Mouse (Mus musculus) c-Kit-negative CD71-positive TER-119-positive erythroid progenitor cells, embryonic 14.5 days (primary cell): ENCODE measurements around the gene Arhgdig.
"Not testable (repeated sequence)": the region's sequence is repeated elsewhere in the genome, so short reads cannot be mapped to it uniquely, and the experiment has no call there.

ENCODE experiments used
- DNase-seq: peaks from one replicate; pipeline ENCODE4 v3.0.0-alpha.2; 2013; ENCODE audit warnings: low read depth, low spot score

Gene Arhgdig

DNA sequence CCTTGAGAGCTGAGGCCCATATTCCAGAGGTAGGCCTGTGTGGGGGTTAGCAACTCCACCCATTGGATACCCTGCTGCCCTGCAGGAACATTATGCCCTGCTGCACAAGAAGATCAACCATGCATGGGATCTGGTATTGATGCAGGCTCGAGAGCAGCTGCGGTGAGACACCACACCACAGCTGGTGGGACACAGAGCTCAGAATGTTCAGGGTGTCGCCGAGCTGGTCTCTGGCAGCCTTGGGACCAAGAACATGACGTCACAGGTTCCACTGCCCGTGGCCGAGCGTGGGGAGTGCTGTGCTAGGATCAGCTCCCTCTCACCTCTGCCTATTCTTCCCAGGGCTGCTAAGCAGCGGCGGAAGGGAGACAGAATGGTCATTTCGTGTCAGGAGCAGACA is 2.8 kb downstream of the Arhgdig start:
- DNase-seq = no peak

DNA sequence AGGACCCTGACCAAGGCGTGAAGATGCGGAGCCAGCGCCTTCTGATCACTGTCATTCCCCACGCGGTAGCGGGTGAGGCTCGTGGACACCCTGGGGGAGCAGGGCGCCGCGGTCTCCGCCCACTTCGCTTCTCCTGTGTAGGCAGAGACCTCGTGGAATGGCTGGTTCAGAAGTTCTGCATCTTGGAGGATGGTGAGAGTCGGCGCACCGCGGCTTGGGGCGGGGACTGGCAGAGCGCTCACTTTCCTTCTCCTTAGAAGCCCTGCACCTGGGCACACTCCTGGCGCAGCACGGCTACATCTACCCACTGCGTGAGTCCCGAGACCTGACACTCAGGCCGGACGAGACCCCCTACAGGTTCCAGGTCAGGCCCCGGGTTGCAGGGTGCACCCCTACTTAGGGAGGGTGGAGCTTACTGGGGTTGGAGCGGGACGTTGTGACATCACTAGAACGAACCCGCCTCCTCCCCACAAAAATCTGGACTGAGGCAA is 4.2 kb downstream of the Arhgdig start:
- no peak for DNase-seq

DNA sequence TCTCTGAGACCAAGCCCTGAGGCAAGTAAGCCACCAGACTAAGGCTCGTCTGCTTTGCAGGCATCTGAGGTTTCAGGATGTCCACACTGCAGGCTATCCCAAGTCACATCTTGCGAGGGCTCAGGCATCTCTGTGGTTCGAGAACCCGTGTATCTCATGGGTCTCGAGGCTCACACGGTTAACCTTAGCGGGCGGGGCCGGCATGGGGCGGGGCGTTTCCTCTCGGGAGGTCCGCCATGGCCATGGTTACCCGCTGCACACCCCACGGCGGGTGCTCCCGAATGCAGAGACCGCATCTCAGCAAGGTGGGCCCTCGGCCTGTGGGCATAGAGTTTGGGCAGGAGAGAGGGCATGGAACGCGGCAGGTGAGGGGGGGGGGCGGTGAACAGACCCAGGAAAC is 4.8 kb downstream of the Arhgdig start, which contains the start of gene Rgs11:
Gene Rgs11, plus strand, starts transcription at position 215 of the 400 bp plus-strand sequence.
- DNase-seq = no peak

DNA sequence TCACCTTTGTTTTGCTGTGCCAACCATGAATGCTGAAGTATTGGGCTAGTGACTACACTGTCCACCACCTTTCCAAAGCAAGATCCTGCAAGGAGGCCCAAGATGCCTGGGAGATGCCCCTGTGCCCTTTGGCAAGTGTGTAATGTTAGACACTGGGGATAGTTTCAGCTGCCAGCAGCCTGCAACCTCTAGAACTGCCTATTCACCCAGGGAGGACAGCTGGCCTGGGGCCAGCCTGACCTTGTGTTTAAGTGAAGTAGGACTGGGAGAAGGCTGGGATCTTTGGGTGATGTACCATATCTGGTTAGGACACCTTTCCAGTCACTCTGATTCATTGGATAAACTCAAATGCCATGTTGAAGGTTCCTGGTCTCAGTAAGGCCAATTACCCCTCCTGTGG is 5.6 kb downstream of the Arhgdig start:
- DNase-seq = no peak

DNA sequence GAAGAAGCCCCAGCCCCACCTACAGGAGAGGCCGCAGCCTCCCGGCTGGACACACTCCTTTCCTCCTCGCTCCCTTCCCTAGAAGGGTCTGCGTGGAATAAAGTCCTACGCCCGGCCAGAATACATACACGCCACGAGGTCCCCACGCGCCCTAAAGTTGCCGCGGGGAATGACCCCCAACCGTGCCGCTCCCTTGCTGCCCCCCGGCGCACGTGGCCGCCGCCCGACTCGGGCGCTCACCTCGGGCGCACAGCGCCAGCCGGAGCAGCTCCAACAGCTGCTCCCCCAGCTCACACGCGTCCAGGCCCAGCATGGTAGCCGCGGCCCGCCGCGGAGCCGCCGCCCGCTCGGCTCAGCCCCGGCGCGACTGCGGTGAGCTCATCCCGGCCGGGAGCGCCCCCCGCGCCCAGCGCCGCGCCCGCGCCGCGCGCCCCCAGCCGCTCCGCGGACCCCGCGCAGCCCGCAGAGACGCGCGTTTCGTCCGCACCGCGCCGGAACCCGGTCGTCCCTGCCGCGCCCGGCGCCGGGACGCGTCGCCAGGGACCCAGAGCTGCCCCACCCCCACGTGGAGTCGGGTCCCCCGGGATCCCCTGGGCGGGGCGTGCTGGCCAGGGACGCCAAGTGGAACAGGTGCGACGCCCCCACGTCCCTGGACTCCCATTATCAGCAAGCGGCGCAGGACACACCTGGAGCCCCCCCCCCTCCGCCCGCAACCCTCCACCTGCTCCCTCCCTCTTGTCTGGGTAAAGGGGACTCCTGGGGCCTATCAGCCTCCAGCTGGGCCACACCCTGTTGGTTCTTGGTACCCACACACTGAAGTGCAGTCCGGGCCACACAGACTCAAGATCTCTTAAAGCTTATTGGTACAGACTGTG is 6.5 kb downstream of the Arhgdig start:
- DNase-seq = no peak

DNA sequence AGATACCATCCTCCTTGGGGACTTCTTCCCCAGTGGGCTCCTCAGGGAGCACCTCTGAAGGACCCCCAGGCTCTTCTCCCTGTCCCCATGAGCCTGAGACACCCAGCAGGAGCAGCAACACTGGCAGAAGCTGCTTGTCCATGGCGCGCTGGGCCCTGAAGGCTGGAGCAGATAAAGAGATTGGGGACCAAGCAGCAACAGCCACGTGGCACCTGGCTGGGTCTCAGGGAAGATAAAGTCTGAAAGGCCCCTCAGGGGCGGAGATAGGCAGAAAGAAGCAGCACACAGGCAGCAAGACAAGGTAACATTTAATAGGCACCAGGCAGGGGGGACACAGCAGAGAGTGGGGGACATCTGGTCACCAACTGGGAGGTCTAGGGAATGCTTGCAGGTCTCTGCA is 8.7 kb downstream of the Arhgdig start, which contains the start of gene Pdia2:
Gene Pdia2, minus strand, starts transcription at position 196 of the 400 bp plus-strand sequence.
- peak; percentile 38 for DNase-seq

DNA sequence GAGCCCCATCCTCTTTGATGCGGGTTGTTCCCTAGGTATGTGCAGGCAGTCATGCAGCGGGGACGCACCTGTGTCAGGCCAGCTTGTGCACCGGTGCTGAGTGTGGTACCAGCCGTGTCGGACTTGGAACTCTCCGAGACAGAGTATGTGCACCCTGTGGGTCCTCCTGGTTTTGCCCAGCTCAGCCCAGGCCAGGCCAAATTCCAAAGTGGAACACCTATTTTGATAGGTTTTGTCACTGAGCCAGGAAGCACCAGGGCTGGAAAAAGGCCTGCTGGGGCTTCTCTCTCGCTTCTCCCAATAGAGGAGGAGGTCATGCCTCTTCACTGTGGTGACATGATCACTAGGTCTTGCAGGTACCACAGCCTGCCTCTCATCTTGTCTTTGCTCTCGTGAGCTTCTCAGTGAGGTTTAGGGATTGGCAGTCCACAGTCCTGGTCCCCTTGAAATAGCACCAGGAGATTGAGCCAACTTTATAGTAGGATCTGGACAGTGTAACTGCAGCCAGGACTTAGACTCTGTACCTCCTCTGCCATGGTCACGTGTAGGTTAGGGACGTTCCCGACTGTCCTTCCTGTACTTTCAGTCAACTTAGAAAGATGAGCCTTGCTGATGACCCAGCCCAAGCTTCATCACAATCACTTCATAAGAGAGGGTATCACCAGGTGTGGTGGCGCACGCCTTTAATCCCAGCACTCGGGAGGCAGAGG is 14.9 kb downstream of the Arhgdig start:
- DNase-seq = no peak

DNA sequence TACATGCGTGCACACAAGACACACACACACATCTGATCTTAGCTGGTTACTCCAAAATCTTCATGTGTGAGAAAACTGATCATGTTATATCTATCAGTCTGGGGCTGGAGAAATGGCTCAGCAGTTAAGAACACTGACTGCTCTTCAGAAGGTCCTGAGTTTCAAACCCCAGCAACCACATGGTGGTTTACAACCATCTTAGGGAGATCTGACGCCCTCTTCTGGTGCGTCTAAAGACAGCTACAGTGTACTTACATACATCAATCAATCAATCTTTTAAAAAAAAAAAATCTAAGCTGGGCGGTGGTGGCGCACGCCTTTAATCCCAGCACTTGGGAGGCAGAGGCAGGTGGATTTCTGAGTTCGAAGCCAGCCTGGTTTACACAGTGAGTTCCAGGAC is 16.1 kb downstream of the Arhgdig start:
- DNase-seq = not testable (repeated sequence)

DNA sequence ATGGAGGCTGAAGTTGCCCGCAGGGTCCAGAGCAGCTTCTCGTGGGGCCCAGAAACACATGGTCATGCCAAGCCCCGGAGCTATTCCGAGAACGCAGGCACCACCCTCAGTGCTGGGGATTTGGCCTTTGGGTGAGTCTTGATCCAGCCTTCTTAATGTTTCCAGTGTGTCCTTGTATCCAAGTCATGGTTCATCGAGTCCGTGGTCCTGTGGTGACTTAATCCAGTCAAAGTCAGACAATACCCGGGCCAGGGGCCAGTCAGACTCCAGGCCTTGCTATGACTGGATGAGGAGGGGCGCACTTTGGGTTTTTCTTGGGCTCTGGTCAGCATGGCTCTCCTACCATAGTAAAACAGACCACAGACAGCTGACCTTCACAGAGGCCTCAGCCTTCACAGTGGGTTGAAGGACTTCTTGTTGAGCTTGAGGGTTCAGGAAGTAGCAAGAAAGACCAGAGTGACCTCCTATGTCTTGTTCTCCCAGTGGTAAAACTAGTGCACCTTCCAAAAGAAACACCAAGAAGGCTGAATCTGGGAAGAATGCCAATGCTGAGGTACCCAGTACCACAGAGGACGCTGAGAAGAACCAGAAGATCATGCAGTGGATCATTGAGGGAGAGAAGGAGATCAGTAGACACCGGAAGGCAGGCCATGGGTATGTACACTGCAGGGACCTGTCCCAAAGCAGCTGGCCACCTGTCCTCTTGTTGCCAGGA is 19.3 kb downstream of the Arhgdig start:
- no peak for DNase-seq

DNA sequence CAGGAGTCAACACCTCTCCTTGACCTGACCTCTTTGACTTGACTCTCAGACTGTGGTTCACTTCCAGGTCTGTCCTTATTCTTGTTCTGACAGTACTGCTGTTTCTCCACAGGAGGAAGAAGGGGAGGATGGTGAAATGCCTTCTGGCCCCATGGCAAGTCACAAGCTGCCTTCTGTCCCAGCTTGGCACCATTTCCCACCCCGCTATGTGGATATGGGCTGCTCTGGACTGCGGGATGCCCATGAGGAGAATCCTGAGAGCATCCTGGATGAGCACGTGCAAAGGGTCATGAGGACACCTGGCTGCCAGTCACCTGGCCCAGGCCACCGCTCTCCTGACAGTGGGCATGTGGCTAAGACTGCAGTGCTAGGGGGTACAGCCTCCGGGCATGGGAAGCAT is 20.0 kb downstream of the Arhgdig start:
- DNase-seq = no peak

DNA sequence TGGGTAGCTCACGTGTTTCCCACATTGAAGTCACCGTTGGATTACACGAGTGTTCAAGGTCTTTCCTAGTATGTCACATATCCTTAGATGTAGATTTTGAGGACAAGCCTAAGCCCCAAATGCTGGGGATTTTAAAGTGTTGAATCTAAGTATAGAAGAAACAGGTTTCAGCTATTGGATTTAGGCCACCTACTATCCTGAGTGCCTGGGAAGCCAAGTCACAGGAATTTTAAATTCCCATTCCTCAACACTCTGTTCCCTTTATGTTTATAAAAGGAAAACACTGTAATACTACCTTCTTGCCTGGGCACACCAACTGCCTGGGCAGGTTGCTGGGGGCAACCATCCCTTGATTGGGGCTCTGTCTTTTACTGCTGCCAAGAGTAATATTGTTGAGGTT is 26.4 kb downstream of the Arhgdig start:
- no peak for DNase-seq

DNA sequence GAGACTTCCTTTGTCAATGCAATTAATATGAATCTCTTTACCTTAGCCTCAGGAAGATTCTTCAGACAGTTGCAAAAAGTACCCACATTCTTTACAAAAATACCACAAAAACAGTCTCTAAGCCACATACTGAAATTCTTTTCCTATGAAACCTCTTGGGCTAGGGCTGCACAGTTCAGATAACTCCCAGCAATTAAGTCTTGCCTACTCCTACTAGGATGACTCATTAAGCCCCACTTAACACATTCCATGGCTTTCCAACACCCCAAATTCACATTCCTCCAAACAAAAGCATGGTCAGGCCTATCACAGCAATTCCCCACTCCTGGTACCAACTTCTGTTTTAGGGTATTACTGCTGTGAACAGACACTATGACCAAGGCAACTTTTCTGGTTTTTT is 29.0 kb downstream of the Arhgdig start:
- no peak for DNase-seq

DNA sequence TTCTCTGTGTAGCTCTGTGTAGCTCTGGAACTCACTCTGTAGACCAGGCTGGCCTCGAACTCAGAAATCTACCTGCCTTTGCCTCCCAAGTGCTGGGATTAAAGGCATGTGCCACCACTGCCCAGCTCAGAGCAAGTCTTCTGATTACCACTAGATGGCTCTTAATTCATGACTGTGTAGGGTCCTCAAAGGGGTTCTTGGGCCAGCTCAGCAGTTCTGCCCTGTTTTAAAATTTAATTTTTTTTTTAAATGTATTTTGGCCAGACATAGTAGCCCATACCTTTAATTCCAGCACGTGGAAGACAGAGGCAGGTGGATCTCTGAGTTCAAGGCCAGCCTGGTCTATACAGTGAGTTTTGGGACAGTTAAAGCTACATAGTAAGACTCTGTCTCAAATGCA is 32.3 kb downstream of the Arhgdig start:
- DNase-seq = not testable (repeated sequence)

DNA sequence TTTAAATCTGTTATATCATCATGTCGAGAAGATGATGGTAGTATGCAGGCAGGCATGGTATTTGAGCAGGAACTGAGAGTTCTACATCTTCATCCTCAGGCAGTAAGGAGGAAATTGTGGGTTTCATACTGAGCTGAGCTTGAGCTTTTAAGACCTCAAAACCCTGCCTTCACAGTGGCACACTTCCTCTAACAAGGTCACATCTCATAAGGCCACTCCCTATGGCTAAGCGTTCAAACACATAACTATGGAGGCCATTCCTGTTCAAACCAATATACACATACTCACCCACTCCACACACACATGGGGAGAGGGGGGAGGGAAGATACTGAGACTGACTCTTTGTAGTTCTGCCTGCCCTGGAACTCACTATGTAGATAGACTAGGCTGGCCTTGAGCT is 39.5 kb downstream of the Arhgdig start:
- no peak for DNase-seq

DNA sequence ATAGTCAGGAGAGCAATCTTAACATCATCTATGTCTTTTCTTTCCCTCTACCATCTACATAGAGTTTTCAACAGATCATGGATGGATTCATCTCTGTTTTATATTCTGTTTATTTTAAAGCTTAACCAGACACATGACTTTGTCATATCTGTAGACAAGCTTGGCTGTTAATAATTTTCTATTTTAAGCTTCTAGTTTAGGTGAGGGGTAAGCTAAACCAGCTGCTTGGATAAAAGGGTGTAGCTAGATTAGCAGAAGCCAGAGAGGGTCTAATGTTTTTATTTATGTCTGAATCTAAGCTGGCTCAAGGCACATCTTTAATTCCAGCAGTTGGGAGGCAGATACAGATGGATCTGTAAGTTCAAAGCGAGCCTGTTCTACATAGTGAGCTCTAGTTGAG is 44.9 kb downstream of the Arhgdig start:
- DNase-seq = no peak

DNA sequence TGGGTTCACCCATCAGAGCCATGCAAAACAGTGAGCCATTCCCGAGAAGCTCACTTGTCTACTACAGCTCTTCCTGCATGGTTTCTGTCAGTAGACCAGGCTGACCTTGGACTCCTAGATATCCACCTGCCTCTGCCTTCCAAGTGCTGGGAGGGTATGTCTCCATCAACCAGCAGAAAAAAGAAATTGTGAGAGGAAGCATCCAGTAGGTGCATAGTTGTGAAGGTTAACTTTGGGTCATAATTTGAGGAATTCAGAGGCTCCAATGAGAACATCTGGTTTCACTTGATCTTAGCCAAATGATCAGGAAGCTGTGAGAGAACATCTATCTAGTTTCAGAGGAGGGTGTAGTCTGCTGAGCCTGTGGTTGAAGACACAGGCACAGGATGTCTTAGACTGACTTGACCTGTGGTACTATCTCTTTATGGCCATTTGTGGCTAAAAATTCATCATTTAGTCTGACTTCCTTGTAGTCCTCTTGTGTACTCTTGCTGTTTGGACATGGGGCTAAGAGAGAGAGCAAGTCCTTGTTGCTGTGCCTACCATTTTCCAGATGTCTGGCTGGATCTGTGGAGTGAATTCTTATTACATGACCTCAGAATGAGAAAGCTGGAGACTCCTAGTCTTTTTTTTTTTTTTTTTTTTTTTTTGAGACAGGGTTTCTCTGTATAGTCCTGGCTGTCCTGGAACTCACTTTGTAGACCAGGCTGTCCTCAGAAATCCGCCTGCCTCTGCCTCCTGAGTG is 55.5 kb downstream of the Arhgdig start:
- DNase-seq = no peak
